Mouse (Mus musculus): ENCODE measurements around the gene Fntb. TPM values are rescaled to one million over a fixed set of nuclear protein-coding genes. Genes with fewer than 3 reads are reported as not detected.
"Not testable (repeated sequence)": the region's sequence is repeated elsewhere in the genome, so short reads cannot be mapped to it uniquely, and the experiment has no call there.

The Fntb gene
- total RNA-seq, 1 experiment from 2014 or later = 16.5 TPM

DNA sequence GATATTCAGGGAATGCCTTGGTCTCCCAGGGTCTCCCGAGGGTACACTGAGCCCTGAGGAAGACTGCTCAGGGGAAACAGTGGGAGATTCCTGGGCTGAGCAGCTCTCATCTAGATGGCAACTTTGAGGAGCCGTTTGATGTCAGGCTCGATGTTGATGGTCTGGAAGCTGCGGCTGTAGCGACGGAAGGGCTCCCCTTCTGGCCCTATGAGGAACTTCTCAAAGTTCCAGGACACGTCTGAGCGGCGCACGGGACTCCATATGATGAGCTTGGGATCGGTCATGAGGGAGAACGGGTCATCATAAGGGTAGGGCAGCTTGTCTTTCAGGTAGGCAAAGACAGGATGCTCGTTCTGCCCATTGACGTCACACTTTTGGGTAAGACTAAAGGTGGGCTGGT, 27.2 kb downstream of the Fntb start:
- not testable (repeated sequence) for DNase-seq

DNA sequence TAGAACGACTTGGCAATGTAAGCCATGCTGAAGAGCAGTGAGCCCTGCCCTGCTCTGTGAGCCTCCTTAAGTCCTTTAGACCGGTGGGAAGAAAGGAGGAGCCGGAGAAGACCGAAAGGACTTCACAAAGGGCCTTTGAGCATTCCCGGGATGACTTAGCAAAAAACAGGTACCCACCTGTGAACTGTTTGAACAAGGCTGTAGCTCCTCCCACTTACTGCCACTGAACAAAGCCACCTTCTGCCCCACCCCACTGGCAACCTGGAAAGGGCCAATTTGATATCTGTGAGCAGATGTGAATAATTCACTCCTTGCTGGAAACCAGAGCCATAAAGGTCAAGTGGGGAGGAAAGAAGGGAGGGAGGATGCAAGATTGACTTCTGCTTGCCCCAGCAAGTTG, 30.0 kb downstream of the Fntb start, which contains the start of gene Gpx2:
Gene Gpx2, minus strand, starts transcription at position 205 of the 400 bp plus-strand sequence.
- DNase-seq = no peak

DNA sequence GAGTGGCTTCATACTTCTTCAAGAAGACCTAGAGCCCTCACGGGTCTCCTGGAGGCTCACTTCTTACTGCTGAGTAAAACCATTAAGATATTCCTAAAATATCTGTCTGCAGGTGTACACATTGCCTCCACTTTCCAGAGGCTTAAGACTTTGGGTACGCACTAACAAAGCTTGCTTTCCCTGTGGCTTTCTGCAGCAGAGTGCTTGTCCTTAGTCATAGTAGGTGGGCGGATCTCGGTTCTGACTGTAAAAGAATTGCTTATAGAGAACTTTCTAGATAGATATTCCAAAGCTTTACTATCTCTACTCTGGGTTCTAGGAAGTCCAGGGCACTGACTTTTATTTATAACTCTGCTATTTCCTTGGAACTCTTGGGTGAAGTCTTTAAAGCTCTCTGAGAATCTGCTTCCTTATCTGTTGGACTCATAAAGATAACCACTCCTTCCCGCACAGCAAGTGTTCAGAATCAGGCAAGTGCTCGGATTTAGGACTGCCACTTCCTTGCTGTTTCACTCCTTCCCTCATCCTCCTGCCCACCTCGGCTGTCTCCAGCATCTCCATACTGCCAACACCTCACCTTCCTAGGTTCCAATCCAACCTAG, 31.6 kb downstream of the Fntb start:
- no peak for DNase-seq

DNA sequence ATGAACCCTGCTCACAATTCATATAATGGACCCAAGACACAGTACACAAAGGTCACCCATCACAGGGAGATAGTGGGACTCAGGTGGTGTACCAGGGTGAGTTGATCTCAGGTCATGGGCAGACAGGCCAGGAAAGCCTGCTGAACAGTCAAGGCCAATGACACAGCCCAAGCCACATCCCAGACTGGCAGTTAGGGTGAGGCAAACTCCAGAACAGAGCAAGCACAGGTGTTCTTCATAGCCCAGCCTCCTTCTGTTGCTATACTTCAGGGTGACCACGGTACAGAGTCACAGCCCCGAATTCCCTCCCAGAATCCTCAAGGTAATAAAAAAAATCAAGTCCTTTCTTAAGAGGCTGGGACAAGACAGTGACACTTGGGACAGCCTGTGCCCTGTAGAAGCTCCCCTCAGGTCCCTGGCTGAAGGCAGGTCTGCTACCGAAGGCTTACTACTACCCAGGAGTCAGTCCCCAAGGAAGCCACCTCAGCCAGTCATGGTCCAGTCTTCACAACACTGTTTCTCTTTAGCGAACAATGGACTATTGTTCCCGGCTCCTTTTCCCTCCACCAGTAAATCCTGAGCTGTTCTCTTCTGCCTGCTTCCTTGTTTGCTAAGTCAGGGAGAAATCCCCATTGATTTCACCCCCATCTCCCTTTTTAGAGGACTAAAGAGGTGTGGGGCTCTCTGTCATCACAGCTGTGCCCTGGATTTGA, 32.8 kb downstream of the Fntb start:
- no peak for DNase-seq

GRCm38 (mm10) chr12:76803028-76803427, 37.6 kb downstream of the Fntb start:
- DNase-seq = no peak

DNA sequence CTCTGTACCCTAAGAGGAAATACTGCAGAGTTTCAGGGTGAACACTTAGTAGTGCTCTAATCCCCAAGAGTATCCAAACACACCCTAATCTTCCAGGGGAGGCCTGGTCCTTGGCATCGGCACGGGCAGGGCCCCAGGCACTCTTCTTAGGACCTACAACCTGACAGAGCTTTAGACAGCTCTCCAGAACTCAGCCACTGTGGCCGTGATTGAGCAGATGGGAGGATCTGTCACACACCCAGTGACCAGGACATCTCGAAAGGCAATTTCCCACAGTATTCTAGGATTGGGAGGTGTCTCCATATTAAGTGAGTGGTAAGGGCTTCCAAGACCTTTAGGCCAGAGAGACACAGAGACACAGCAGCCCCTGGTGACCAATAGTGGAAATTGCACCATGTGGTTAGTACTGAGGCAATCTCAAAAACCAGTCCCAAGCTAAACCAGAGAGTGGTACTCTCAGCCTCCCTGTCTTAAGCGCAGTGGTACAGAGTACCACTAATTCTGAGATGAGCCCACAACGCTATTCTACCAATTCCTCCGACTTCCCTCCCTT, 38.4 kb downstream of the Fntb start:
- peak; percentile 78 for DNase-seq

DNA sequence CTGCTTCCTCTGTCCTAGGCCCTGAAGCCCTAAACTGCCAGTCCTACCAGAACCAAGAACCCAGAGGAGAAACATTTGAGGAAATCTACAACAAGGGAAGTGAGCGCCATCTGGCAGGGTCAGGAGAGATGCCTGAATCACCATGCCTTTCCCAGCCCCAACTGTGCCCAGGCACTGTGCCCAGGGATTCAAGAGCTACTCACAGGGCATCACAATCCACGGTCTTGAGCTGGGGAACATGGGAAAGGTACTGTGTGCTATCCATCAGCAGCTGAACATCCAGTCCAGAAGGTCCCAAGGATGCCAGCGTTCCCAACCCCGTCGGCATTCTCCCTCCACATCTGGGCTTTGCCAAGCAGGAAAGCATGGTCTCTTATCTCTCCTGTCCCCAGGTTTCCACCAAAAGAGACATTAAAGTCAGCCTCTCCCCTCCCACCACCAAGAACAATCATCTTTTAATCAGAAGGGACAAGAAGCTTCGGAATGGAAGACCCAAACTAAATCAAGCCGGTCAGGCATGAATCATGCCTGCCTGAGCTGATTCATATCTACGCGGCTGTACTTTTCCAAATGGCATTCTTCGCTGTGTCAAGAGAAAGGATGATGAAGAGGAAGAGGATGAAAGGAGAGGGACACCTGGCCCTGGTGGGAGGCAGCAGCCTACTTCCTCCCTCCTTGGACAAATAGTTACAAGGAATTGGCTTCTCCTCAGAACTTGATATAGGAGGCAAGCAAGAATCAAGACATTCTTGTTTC, 39.8 kb downstream of the Fntb start:
- DNase-seq = peak; percentile 44

- no peak for DNase-seq
These were observed 42.4 kb downstream of the Fntb start for GRCm38 (mm10) chr12:76807796-76808195.

- no peak for DNase-seq
These were observed 45.1 kb downstream of the Fntb start for GRCm38 (mm10) chr12:76810491-76810890.

DNA sequence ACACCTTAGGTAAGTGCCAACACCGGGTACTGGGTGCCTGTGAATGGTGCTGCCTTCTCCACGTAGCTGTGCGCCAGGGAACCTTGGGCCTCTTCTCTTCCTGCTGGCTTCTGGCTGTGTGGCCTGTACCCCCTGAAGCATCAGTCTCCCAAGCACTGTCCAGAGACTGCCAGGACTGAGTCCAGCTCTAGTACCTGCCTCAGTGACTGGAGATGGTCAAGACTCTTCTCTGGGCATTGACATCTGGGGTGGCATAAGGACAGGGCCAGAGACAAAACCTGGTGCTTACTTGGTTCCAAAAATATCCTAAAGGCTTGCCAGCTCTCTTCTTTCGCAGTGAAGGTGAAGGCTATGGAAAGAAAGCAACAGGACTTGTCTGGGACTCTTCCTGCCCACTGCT, 45.6 kb downstream of the Fntb start:
- no peak for DNase-seq

DNA sequence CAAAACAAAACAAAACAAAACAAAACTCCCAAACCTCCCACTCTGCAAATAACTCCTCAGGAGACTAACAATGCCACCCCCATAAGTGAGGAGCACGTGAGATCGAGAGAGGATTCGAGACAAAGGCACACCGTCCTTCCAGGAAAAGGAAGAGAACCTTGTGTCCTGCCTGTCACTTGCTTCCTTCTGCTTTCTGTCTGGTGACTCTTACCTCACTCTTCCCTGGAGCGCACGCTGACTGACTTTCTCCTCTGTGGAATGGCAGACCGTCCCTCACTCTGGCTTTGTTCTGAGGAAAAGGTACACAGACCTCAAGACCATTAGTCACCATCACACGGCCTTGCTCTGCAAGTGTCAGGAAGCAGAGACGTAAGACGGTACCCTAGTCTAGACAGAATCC, 48.2 kb downstream of the Fntb start:
- no peak for DNase-seq

DNA sequence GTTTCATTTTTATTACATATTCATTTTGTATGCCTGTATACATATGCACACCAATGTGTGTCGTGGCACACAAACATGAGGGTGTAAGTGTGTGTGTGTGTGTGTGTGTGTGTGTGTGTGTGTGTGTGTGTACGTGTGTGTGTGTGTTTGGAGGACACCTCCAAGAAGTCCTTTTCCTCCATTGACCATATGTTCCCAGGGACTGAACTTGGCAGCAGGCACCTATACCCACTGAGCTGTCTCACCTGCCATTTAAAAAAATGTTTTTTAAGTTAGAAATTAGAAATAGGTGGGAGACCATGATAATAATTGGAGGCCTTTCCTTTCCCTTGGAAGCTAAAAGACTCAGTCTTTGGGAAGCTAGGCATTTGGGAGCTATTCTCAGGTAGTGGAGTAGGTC, 48.7 kb downstream of the Fntb start:
- no peak for DNase-seq

GRCm38 (mm10) chr12:76816720-76817119, 51.3 kb downstream of the Fntb start:
- DNase-seq = no peak

GRCm38 (mm10) chr12:76817176-76817575, 51.8 kb downstream of the Fntb start:
- DNase-seq = no peak

DNA sequence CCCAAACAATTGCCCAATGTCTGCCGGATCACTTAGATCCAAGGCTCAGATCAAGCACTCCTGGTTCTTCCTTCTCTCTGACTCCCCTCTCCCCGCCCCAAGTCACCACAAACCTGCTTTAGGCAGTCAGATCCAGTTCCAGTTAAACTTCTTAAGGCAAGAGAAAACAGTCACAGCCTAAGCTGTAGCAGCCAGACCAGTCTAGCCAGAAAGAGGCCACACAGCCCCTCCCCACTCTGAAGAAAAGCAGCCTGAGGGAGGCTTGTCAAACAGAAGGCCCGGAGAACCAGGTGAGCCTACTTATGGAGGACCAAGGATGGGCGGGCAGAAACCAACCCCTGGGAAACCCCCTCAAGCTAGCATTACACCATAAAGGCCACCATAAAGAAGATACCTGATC, 52.7 kb downstream of the Fntb start:
- no peak for DNase-seq

- DNase-seq = no peak
These were observed 53.5 kb downstream of the Fntb start for GRCm38 (mm10) chr12:76818908-76819307.

DNA sequence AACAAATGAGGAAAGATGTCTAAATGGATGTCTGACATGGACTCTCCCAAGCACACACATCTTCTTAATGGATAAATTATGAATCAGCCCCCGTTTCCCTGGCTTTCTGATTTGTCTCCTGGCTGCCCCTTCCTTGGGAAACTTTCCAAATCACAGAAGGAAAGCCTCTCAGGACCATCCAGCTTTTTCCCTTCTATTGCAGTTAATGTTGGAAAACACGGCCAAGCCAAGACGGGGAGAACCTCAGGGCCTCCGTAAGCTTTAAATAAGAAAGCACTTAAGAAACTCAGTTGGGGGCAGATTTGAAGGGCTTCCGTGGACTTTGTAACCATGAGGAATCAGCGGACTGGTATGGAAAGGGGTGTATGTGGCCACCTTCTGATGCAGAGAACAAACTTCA, 54.4 kb downstream of the Fntb start:
- no peak for DNase-seq

- DNase-seq = no peak
These were observed 55.2 kb downstream of the Fntb start for GRCm38 (mm10) chr12:76820615-76821014.

GRCm38 (mm10) chr12:76822002-76822650, 56.7 kb downstream of the Fntb start:
- peak; percentile 49 for DNase-seq

DNA sequence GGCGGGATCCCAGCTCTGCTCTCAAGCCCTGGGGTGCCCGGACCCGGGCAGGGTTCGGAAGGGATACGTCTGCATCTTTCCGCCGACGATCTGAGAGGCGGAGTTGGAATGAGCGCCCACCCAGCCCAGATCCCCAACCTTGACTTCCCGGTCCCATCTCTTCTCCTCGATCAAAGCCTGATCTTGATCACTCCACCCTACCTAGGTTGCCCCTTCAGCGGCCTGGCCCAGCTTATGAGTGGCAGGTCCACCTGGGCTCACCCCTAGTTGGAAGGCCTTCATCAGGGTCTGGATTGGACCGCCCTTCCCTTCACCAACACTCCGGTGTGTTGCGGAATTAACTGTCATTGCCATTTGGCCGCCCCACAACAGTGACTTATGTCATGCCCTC, 57.3 kb downstream of the Fntb start, which contains the start of gene Rab15:
Gene Rab15, minus strand, starts transcription at position 258 of the 391 bp plus-strand sequence.
- DNase-seq = peak; percentile 18

GRCm38 (mm10) chr12:76825283-76825682, 59.9 kb downstream of the Fntb start:
- no peak for DNase-seq

GRCm38 (mm10) chr12:76832704-76833103, 67.3 kb downstream of the Fntb start:
- DNase-seq = peak; percentile 17

Measured in adrenal gland, postnatal 14 days (tissue).